Mouse (Mus musculus): Measurements from ENCODE around the gene Txlng. TPM values are rescaled to one million over a fixed set of nuclear protein-coding genes. Genes with fewer than 3 reads are reported as not detected.
A peak's percentile ranks its signal among the peaks of the same experiment; 100 is the strongest.

The Txlng gene
- polyA plus RNA-seq (2014; fragmentation: Nextera tagmentation; extraction: Ambion mirVana) = 13.4 and 14.0 TPM in 2 replicates

- H3K4me3 ChIP-seq (ENCODE audit: low read depth, low read length) = peak within 1 kb of the TSS; percentile 55
- no peaks in the 10 kb centered on the region for H3K27me3 ChIP-seq (ENCODE audit: insufficient read depth, low read length)
- 13% methylated on average over 37 of the region's 37 CpGs for WGBS
- H3K9ac ChIP-seq = peak within 1 kb of the TSS; percentile 52
- H3K4me2 ChIP-seq = peak within 1 kb of the TSS; percentile 82
- H3K27ac ChIP-seq (ENCODE audit: low read depth) = no peak within 1 kb of the TSS
- TF ChIP-seq CTCF (IDR thresholded peaks at IDR 0.05; ENCODE audit: low read depth) = no peak
- ATAC-seq (ENCODE audit: insufficient read depth) (peak; percentile 100), DNase-seq (peak; percentile 96)
- H3K9me3 ChIP-seq (ENCODE audit: low read depth, low read length) = no peaks in the 10 kb centered on the region
- H3K36me3 ChIP-seq (ENCODE audit: insufficient read depth) = no peaks in the 10 kb centered on the region
- no peaks in the 10 kb centered on the region for H3K4me1 ChIP-seq (ENCODE audit: insufficient read depth)
These were observed at the start of gene Txlng for GRCm38 (mm10) chrX:162829203-162829708. Gene Txlng (minus strand): TSS chrX:162829454.

GRCm38 (mm10) chrX:162878236-162878635 lies 49.0 kb upstream of the Txlng start:
- Histone ChIP-seq H3K27me3 (ENCODE audit: insufficient read depth, low read length) (no peaks in the 10 kb centered on the region), H3K4me3 (ENCODE audit: low read depth, low read length) (no peak overlapping the region), H3K27ac (ENCODE audit: low read depth) (no peak overlapping the region), H3K4me1 (ENCODE audit: insufficient read depth) (no peaks in the 10 kb centered on the region), H3K9me3 (ENCODE audit: low read depth, low read length) (no peaks in the 10 kb centered on the region), H3K4me2 (no peak overlapping the region), H3K9ac (no peak overlapping the region), H3K36me3 (ENCODE audit: insufficient read depth) (peaks cover 28% of the 10 kb centered on the region)
- TF ChIP-seq CTCF (IDR thresholded peaks at IDR 0.05; ENCODE audit: low read depth) = no peak
- ATAC-seq (ENCODE audit: insufficient read depth) = no peak
- WGBS = 93% methylated on average over 3 of the region's 3 CpGs
- no peak for DNase-seq

- no peaks in the 10 kb centered on the region for H3K4me1 ChIP-seq (ENCODE audit: insufficient read depth)
- WGBS = 88% methylated on average over 2 of the region's 2 CpGs
- no peak for DNase-seq
- H3K36me3 ChIP-seq (ENCODE audit: insufficient read depth) = peaks cover 21% of the 10 kb centered on the region
- no peak for ATAC-seq (ENCODE audit: insufficient read depth)
- H3K9me3 ChIP-seq (ENCODE audit: low read depth, low read length) = no peaks in the 10 kb centered on the region
- no peaks in the 10 kb centered on the region for H3K27me3 ChIP-seq (ENCODE audit: insufficient read depth, low read length)
- no peak overlapping the region for H3K27ac ChIP-seq (ENCODE audit: low read depth)
- no peak overlapping the region for H3K4me2 ChIP-seq
- no peak overlapping the region for H3K4me3 ChIP-seq (ENCODE audit: low read depth, low read length)
- H3K9ac ChIP-seq = no peak overlapping the region
- no peak for TF ChIP-seq CTCF (IDR thresholded peaks at IDR 0.05; ENCODE audit: low read depth)
These were observed 44.5 kb upstream of the Txlng start for GRCm38 (mm10) chrX:162873761-162874160.

- DNase-seq (peak; percentile 44), ATAC-seq (ENCODE audit: insufficient read depth) (no peak)
- no peak overlapping the region for H3K9ac ChIP-seq
- H3K4me2 ChIP-seq = no peak overlapping the region
- H3K27me3 ChIP-seq (ENCODE audit: insufficient read depth, low read length) = no peaks in the 10 kb centered on the region
- no peaks in the 10 kb centered on the region for H3K4me1 ChIP-seq (ENCODE audit: insufficient read depth)
- TF ChIP-seq CTCF (IDR thresholded peaks at IDR 0.05; ENCODE audit: low read depth) = peak; percentile 72
- H3K4me3 ChIP-seq (ENCODE audit: low read depth, low read length) = no peak overlapping the region
- 45% methylated on average over 4 of the region's 4 CpGs for WGBS
- peaks cover 24% of the 10 kb centered on the region; the same call in 1 of the 2 replicates for H3K36me3 ChIP-seq (ENCODE audit: insufficient read depth)
- no peak overlapping the region for H3K27ac ChIP-seq (ENCODE audit: low read depth)
- no peaks in the 10 kb centered on the region for H3K9me3 ChIP-seq (ENCODE audit: low read depth, low read length)
These were observed 42.7 kb upstream of the Txlng start for GRCm38 (mm10) chrX:162871734-162872517.

GRCm38 (mm10) chrX:162868294-162868965 lies 39.2 kb upstream of the Txlng start:
- TF ChIP-seq CTCF (IDR thresholded peaks at IDR 0.05; ENCODE audit: low read depth) = no peak
- 72% methylated on average over 3 of the region's 3 CpGs for WGBS
- H3K4me3 ChIP-seq (ENCODE audit: low read depth, low read length) = no peak overlapping the region

GRCm38 (mm10) chrX:162848682-162849081 lies 19.4 kb upstream of the Txlng start:
- H3K4me3 ChIP-seq (ENCODE audit: low read depth, low read length) = no peak overlapping the region
- H3K4me2 ChIP-seq = no peak overlapping the region
- no peaks in the 10 kb centered on the region for H3K27me3 ChIP-seq (ENCODE audit: insufficient read depth, low read length)
- TF ChIP-seq CTCF (IDR thresholded peaks at IDR 0.05; ENCODE audit: low read depth) = no peak
- H3K4me1 ChIP-seq (ENCODE audit: insufficient read depth) = no peaks in the 10 kb centered on the region
- no peak overlapping the region for H3K27ac ChIP-seq (ENCODE audit: low read depth)
- H3K36me3 ChIP-seq (ENCODE audit: insufficient read depth) = no peaks in the 10 kb centered on the region
- no peaks in the 10 kb centered on the region for H3K9me3 ChIP-seq (ENCODE audit: low read depth, low read length)
- DNase-seq (no peak), ATAC-seq (ENCODE audit: insufficient read depth) (no peak)
- 82% methylated on average over 1 of the region's 1 CpGs for WGBS
- no peak overlapping the region for H3K9ac ChIP-seq

More at GRCm38 (mm10) chrX:162868294-162868965, 39.2 kb upstream of the Txlng start:
- ATAC-seq (ENCODE audit: insufficient read depth) = no peak
- Histone ChIP-seq H3K9ac (no peak overlapping the region), H3K27ac (ENCODE audit: low read depth) (no peak overlapping the region), H3K4me1 (ENCODE audit: insufficient read depth) (no peaks in the 10 kb centered on the region), H3K4me2 (no peak overlapping the region), H3K27me3 (ENCODE audit: insufficient read depth, low read length) (no peaks in the 10 kb centered on the region), H3K36me3 (ENCODE audit: insufficient read depth) (peaks cover 27% of the 10 kb centered on the region; the same call in 1 of the 2 replicates), H3K9me3 (ENCODE audit: low read depth, low read length) (no peaks in the 10 kb centered on the region)
- DNase-seq = no peak

- H3K9me3 ChIP-seq (ENCODE audit: low read depth, low read length) = no peaks in the 10 kb centered on the region
- no peak overlapping the region for H3K9ac ChIP-seq
- H3K4me1 ChIP-seq (ENCODE audit: insufficient read depth) = no peaks in the 10 kb centered on the region
- no peak overlapping the region for H3K4me2 ChIP-seq
- H3K27me3 ChIP-seq (ENCODE audit: insufficient read depth, low read length) = no peaks in the 10 kb centered on the region
- no peaks in the 10 kb centered on the region for H3K36me3 ChIP-seq (ENCODE audit: insufficient read depth)
- no peak overlapping the region for H3K4me3 ChIP-seq (ENCODE audit: low read depth, low read length)
- WGBS = 97% methylated on average over 3 of the region's 3 CpGs
- no peak for TF ChIP-seq CTCF (IDR thresholded peaks at IDR 0.05; ENCODE audit: low read depth)
- ATAC-seq (ENCODE audit: insufficient read depth) (no peak), DNase-seq (no peak)
- H3K27ac ChIP-seq (ENCODE audit: low read depth) = no peak overlapping the region
These were observed 16.3 kb upstream of the Txlng start for GRCm38 (mm10) chrX:162845531-162845930.

All from lung, embryonic 14.5 days (tissue).